8 mouse cellular contexts compared by ENCODE assay signal in the genomic region with DNA sequence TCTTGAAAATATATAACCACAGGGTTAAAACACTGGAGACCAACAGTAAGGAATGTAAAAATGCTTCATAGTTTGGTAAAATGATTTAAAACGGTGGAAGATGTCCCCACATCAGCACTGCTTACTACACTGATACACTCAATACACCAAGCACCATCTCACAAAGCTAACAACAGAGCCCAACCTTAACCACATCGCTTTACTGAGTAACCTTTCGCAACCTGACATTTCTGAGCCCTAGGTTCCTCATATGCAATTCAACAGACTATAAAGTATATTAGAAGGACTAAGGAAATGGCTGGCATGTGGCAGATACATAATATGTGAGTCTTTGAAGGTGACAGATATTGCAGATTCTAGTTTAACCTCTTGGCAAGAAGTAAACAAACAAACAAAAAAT. TPM values are rescaled to one million over a fixed set of nuclear protein-coding genes. Genes with fewer than 3 reads are reported as not detected.
DNase-seq lines count a peak whose midpoint lies in the region; ATAC-seq lines count a peak whose summit lies in the region.

No protein-coding gene starts in this region.

- no peak for DNase-seq in neural tube, embryonic 11.5 days (ENCODE audit: low spot score)
- DNase-seq in neural tube, embryonic 10.5 days (ENCODE audit: extremely low spot score, low spot score), result no peak
- no peak for DNase-seq in right cerebral cortex, postnatal 10 days (ENCODE audit: low spot score in 2 of 2)
- no peak for DNase-seq in yolk sac, embryonic 10.5 days (ENCODE audit: low spot score)
- no peak for DNase-seq in kidney, postnatal 25 days

- no peaks in the 10 kb centered on the region for H3K9me3 ChIP-seq in erythroblast, embryonic 14.5 days (ENCODE audit: control insufficient read depth, low read length)
- H3K9me3 ChIP-seq in neural tube, embryonic 11.5 days (ENCODE audit: control insufficient read depth, low read length), result no peaks in the 10 kb centered on the region
- H3K9me3 ChIP-seq in liver, embryonic 15.5 days (replicated peaks), result no peaks in the 10 kb centered on the region

- 98% methylated on average over 3 of the region's 3 CpGs for WGBS in neural tube, embryonic 11.5 days
- WGBS in liver, embryonic 15.5 days (ENCODE audit: insufficient replicate concordance), result 60% methylated on average over 3 of the region's 3 CpGs

- peaks cover 56% of the 10 kb centered on the region for H3K4me1 ChIP-seq in erythroblast, embryonic 14.5 days (ENCODE audit: control insufficient read depth)
- H3K4me1 ChIP-seq in neural tube, embryonic 11.5 days (ENCODE audit: control insufficient read depth, insufficient read depth, low read length), result peaks cover 8% of the 10 kb centered on the region; the same call in 1 of the 2 replicates
- peaks cover 48% of the 10 kb centered on the region for H3K4me1 ChIP-seq in liver, embryonic 15.5 days (replicated peaks)

- no peak for ATAC-seq in erythroblast, adult 5-6 weeks (replicated peaks; ENCODE audit: low FRiP score, poor library complexity, severe bottlenecking)
- no peak for ATAC-seq in neural tube, embryonic 11.5 days (ENCODE audit: insufficient read depth, low FRiP score, low TSS enrichment)
- no peak for ATAC-seq in liver, embryonic 15.5 days (ENCODE audit: insufficient read depth)

- H3K4me2 ChIP-seq in neural tube, embryonic 11.5 days (ENCODE audit: low read depth), result peak overlapping the region; percentile 16; the same call in 1 of the 2 replicates
- peak overlapping the region; percentile 82 for H3K4me2 ChIP-seq in liver, embryonic 15.5 days

- no peak overlapping the region for H3K27ac ChIP-seq in neural tube, embryonic 11.5 days (ENCODE audit: low read depth, low read length)
- peak overlapping the region; percentile 10; the same call in 1 of the 2 replicates for H3K27ac ChIP-seq in liver, embryonic 15.5 days (replicated peaks)

- no peaks in the 10 kb centered on the region for H3K27me3 ChIP-seq in erythroblast, embryonic 14.5 days (ENCODE audit: control insufficient read depth)
- H3K27me3 ChIP-seq in neural tube, embryonic 11.5 days (ENCODE audit: control insufficient read depth, insufficient read depth, low read length), result no peaks in the 10 kb centered on the region
- H3K27me3 ChIP-seq in liver, embryonic 15.5 days, result no peaks in the 10 kb centered on the region

- H3K4me3 ChIP-seq in erythroblast, embryonic 14.5 days (replicated peaks), result peak overlapping the region; percentile 73
- no peak overlapping the region; the same call in 1 of the 2 replicates for H3K4me3 ChIP-seq in neural tube, embryonic 11.5 days (ENCODE audit: low read depth, low read length)
- H3K4me3 ChIP-seq in liver, embryonic 15.5 days (replicated peaks), result peak overlapping the region; percentile 19

- peaks cover 19% of the 10 kb centered on the region for H3K36me3 ChIP-seq in erythroblast, embryonic 14.5 days (ENCODE audit: control insufficient read depth)
- H3K36me3 ChIP-seq in neural tube, embryonic 11.5 days (ENCODE audit: control insufficient read depth, insufficient read depth, low read length), result no peaks in the 10 kb centered on the region
- H3K36me3 ChIP-seq in liver, embryonic 15.5 days (replicated peaks), result 0 out of 2 replicates have a peak, but pooled peaks cover 4% of the 10 kb centered on the region

- H3K9ac ChIP-seq in neural tube, embryonic 11.5 days (ENCODE audit: low read length), result no peak overlapping the region
- no peak overlapping the region for H3K9ac ChIP-seq in liver, embryonic 15.5 days

RNA-seq across cellular contexts. Expression of gene Rprd2, which starts 2.0 kb away (rescaled TPM):
- 0.52 and 0.66 TPM in 2 replicates for polyA plus RNA-seq in erythroblast, embryonic 14.5 days (2012)
- total RNA-seq in erythroblast, adult 5-6 weeks (2015; ENCODE audit: low replicate concordance), result 26.7 and 30.7 TPM in 2 replicates
- total RNA-seq in erythroblast, adult 5-6 weeks (2017; ENCODE audit: low replicate concordance), result 12.4 and 14.9 TPM in 2 replicates
- polyA plus RNA-seq in neural tube, embryonic 11.5 days (2014; fragmentation: Nextera tagmentation; extraction: Ambion mirVana), result 21.1 and 21.6 TPM in 2 replicates
- polyA plus RNA-seq in liver, embryonic 15.5 days (2015; fragmentation: Nextera tagmentation; extraction: Ambion mirVana), result 6.5 and 6.8 TPM in 2 replicates

RNA-seq across cellular contexts. Expression of gene Prpf3, which starts 39.0 kb away (rescaled TPM):
- polyA plus RNA-seq in erythroblast, embryonic 14.5 days (2012), result 1.3 and 1.6 TPM in 2 replicates
- total RNA-seq in erythroblast, adult 5-6 weeks (2015; ENCODE audit: low replicate concordance), result 6.0 and 12.5 TPM in 2 replicates
- total RNA-seq in erythroblast, adult 5-6 weeks (2017; ENCODE audit: low replicate concordance), result 14.6 and 21.2 TPM in 2 replicates
- polyA plus RNA-seq in neural tube, embryonic 11.5 days (2014; fragmentation: Nextera tagmentation; extraction: Ambion mirVana), result 65.9 and 69.6 TPM in 2 replicates
- 22.7 and 23.9 TPM in 2 replicates for polyA plus RNA-seq in liver, embryonic 15.5 days (2015; fragmentation: Nextera tagmentation; extraction: Ambion mirVana)

RNA-seq across cellular contexts. Expression of gene Mrps21, which starts 54.6 kb away (rescaled TPM):
- polyA plus RNA-seq in erythroblast, embryonic 14.5 days (2012), result 17.3 and 50.1 TPM in 2 replicates
- total RNA-seq in erythroblast, adult 5-6 weeks (2015; ENCODE audit: low replicate concordance), result 35.5 and 95.7 TPM in 2 replicates
- total RNA-seq in erythroblast, adult 5-6 weeks (2017; ENCODE audit: low replicate concordance), result 87.3 and 106 TPM in 2 replicates
- 347 and 348 TPM in 2 replicates for polyA plus RNA-seq in neural tube, embryonic 11.5 days (2014; fragmentation: Nextera tagmentation; extraction: Ambion mirVana)
- polyA plus RNA-seq in liver, embryonic 15.5 days (2015; fragmentation: Nextera tagmentation; extraction: Ambion mirVana), result 141 and 166 TPM in 2 replicates

RNA-seq across cellular contexts. Expression of gene Tars2, which starts 56.7 kb away (rescaled TPM):
- polyA plus RNA-seq in erythroblast, embryonic 14.5 days (2012), result 1.7 and 2.6 TPM in 2 replicates
- 3.7 and 15.3 TPM in 2 replicates for total RNA-seq in erythroblast, adult 5-6 weeks (2015; ENCODE audit: low replicate concordance)
- total RNA-seq in erythroblast, adult 5-6 weeks (2017; ENCODE audit: low replicate concordance), result 3.1 and 7.2 TPM in 2 replicates
- polyA plus RNA-seq in neural tube, embryonic 11.5 days (2014; fragmentation: Nextera tagmentation; extraction: Ambion mirVana), result 46.8 and 56.5 TPM in 2 replicates
- polyA plus RNA-seq in liver, embryonic 15.5 days (2015; fragmentation: Nextera tagmentation; extraction: Ambion mirVana), result 33.8 and 38.0 TPM in 2 replicates
